Mouse (Mus musculus): ENCODE measurements at regions not wholly inside any gene's neighbourhood (a gene's known extent, or its start where the extent isn't known, plus 50 kb on each side); places are given as distances from the start of the nearest gene placed in this dataset.

- Histone ChIP-seq H3K4me1 (replicated peaks) (no peaks in the 10 kb centered on the region), H3K9me3 (replicated peaks) (no peaks in the 10 kb centered on the region), H3K4me2 (no peak overlapping the region), H3K27me3 (no peaks in the 10 kb centered on the region), H3K4me3 (replicated peaks) (no peak overlapping the region), H3K36me3 (no peaks in the 10 kb centered on the region), H3K9ac (no peak overlapping the region), H3K27ac (no peak overlapping the region)
- no peak for DNase-seq
- no peak for ATAC-seq (ENCODE audit: low read depth)
- WGBS (ENCODE audit: insufficient replicate concordance), result 69% methylated on average over 8 of the region's 8 CpGs
These were observed 545.5 kb downstream of the Lmo4 start for GRCm38 (mm10) chr3:143659421-143659978.

DNA sequence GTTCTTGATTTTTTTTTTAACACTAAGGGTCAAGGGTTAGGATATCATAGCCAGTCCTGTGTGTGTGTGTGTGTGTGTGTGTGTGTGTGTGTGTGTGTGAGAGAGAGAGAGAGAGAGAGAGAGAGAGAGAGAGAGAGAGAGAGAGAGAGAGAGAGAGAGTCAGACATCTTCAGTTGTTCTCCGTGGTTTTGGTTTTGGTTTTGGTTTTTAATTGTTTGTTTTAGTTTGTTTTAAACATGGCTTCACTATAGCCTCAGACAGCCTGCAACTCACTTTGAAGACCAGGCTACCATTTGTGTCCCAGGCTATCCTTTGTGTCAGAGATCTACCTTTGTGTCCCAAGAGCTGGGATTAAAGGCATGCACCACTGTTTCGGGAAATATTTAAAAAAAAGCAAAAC is 557.8 kb downstream of the Lmo4 start:
- no peak for DNase-seq
- Histone ChIP-seq H3K9ac (no peak overlapping the region), H3K4me2 (no peak overlapping the region), H3K9me3 (replicated peaks) (no peaks in the 10 kb centered on the region), H3K4me3 (replicated peaks) (no peak overlapping the region), H3K36me3 (no peaks in the 10 kb centered on the region), H3K27ac (no peak overlapping the region), H3K4me1 (replicated peaks) (no peaks in the 10 kb centered on the region), H3K27me3 (no peaks in the 10 kb centered on the region)
- WGBS (ENCODE audit: insufficient replicate concordance), result 62% methylated on average over 2 of the region's 2 CpGs
- no peak for ATAC-seq (ENCODE audit: low read depth)

DNA sequence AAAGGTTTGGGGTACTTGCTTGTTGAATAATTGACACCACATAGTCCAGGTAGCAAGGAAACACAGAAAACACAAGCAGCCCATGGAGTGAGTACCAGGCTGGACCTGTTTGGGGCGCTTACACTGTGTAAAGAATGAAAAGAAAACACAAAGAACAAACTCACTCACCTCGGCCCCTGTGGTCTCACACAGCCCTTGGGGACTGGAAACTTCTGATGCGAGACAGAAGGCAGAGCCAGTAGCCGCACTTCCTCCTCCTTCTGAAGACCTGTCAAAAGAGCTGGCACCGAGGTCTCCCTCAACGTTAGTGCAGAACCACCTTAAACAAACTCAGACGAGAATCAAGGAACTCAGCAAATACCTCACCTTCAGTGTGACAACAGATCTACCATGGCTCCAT is 558.2 kb downstream of the Lmo4 start:
- Histone ChIP-seq H3K4me1 (replicated peaks) (no peaks in the 10 kb centered on the region), H3K4me2 (no peak overlapping the region), H3K9me3 (replicated peaks) (no peaks in the 10 kb centered on the region), H3K4me3 (replicated peaks) (no peak overlapping the region), H3K27me3 (no peaks in the 10 kb centered on the region), H3K27ac (no peak overlapping the region), H3K9ac (no peak overlapping the region), H3K36me3 (no peaks in the 10 kb centered on the region)
- DNase-seq, result no peak
- 21% methylated on average over 7 of the region's 7 CpGs for WGBS (ENCODE audit: insufficient replicate concordance)
- ATAC-seq (ENCODE audit: low read depth), result no peak

DNA sequence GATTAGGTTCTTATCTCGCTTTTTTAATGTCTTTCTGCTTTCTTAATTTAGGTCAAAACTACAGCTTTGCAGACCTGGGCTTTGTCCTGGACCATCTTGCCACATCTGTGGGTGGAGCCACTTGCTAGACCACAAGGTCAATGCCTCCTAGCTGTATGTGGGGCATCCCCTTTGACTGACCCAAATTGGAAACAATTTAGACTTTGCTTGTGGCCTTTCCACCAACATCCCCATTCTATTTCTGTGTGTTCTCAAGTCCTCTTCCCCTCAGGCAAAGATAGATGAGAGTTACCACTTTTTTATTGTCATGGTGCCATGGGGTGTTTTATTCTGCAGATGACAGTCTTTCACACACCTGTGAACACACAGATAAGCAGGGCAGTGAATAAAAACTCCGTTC is 572.0 kb downstream of the Lmo4 start:
- Histone ChIP-seq H3K9ac (no peak overlapping the region), H3K4me2 (no peak overlapping the region), H3K4me3 (replicated peaks) (no peak overlapping the region), H3K9me3 (replicated peaks) (no peaks in the 10 kb centered on the region), H3K4me1 (replicated peaks) (no peaks in the 10 kb centered on the region), H3K27me3 (no peaks in the 10 kb centered on the region), H3K36me3 (no peaks in the 10 kb centered on the region), H3K27ac (no peak overlapping the region)
- DNase-seq (no peak), ATAC-seq (ENCODE audit: low read depth) (no peak)
- 53% methylated on average over 2 of the region's 2 CpGs for WGBS (ENCODE audit: insufficient replicate concordance)

- Histone ChIP-seq H3K36me3 (no peaks in the 10 kb centered on the region), H3K4me1 (replicated peaks) (no peaks in the 10 kb centered on the region), H3K27ac (no peak overlapping the region), H3K27me3 (no peaks in the 10 kb centered on the region), H3K9me3 (replicated peaks) (no peaks in the 10 kb centered on the region), H3K4me3 (replicated peaks) (no peak overlapping the region), H3K4me2 (no peak overlapping the region), H3K9ac (no peak overlapping the region)
- no peak for ATAC-seq (ENCODE audit: low read depth)
- no peak for DNase-seq
- WGBS (ENCODE audit: insufficient replicate concordance), result 44% methylated on average over 10 of the region's 10 CpGs
These were observed 573.8 kb downstream of the Lmo4 start for GRCm38 (mm10) chr3:143631183-143631582.

GRCm38 (mm10) chr3:143624906-143625305 is 580.1 kb downstream of the Lmo4 start:
- Histone ChIP-seq H3K27me3 (no peaks in the 10 kb centered on the region), H3K4me1 (replicated peaks) (no peaks in the 10 kb centered on the region), H3K9ac (no peak overlapping the region), H3K27ac (no peak overlapping the region), H3K9me3 (replicated peaks) (no peaks in the 10 kb centered on the region), H3K4me3 (replicated peaks) (no peak overlapping the region), H3K4me2 (no peak overlapping the region), H3K36me3 (no peaks in the 10 kb centered on the region)
- WGBS (ENCODE audit: insufficient replicate concordance), result 49% methylated on average over 3 of the region's 3 CpGs
- no peak for DNase-seq
- no peak for ATAC-seq (ENCODE audit: low read depth)

GRCm38 (mm10) chr3:143622275-143622674 is 582.7 kb downstream of the Lmo4 start:
- H3K9me3 ChIP-seq (replicated peaks), result no peaks in the 10 kb centered on the region
- no peak overlapping the region for H3K4me2 ChIP-seq
- no peak overlapping the region for H3K9ac ChIP-seq
- 39% methylated on average over 3 of the region's 3 CpGs for WGBS (ENCODE audit: insufficient replicate concordance)
- DNase-seq, result no peak
- H3K27me3 ChIP-seq, result no peaks in the 10 kb centered on the region
- no peaks in the 10 kb centered on the region for H3K36me3 ChIP-seq
- H3K4me3 ChIP-seq (replicated peaks), result no peak overlapping the region
- no peak for ATAC-seq (ENCODE audit: low read depth)
- no peak overlapping the region for H3K27ac ChIP-seq
- H3K4me1 ChIP-seq (replicated peaks), result no peaks in the 10 kb centered on the region

GRCm38 (mm10) chr3:143619125-143619524 is 585.9 kb downstream of the Lmo4 start:
- no peaks in the 10 kb centered on the region for H3K4me1 ChIP-seq (replicated peaks)
- no peak overlapping the region for H3K27ac ChIP-seq
- no peak overlapping the region for H3K4me2 ChIP-seq
- no peak for DNase-seq
- no peak overlapping the region for H3K4me3 ChIP-seq (replicated peaks)
- no peaks in the 10 kb centered on the region for H3K27me3 ChIP-seq
- H3K36me3 ChIP-seq, result no peaks in the 10 kb centered on the region
- no peaks in the 10 kb centered on the region for H3K9me3 ChIP-seq (replicated peaks)
- no peak for ATAC-seq (ENCODE audit: low read depth)
- 39% methylated on average over 1 of the region's 1 CpGs for WGBS (ENCODE audit: insufficient replicate concordance)
- no peak overlapping the region for H3K9ac ChIP-seq

- no peak overlapping the region for H3K9ac ChIP-seq
- H3K4me1 ChIP-seq (replicated peaks), result no peaks in the 10 kb centered on the region
- H3K27me3 ChIP-seq, result no peaks in the 10 kb centered on the region
- ATAC-seq (ENCODE audit: low read depth) (no peak), DNase-seq (no peak)
- H3K9me3 ChIP-seq (replicated peaks), result no peaks in the 10 kb centered on the region
- H3K27ac ChIP-seq, result no peak overlapping the region
- 63% methylated on average over 5 of the region's 5 CpGs for WGBS (ENCODE audit: insufficient replicate concordance)
- H3K4me3 ChIP-seq (replicated peaks), result no peak overlapping the region
- no peaks in the 10 kb centered on the region for H3K36me3 ChIP-seq
- H3K4me2 ChIP-seq, result no peak overlapping the region
These were observed 590.1 kb downstream of the Lmo4 start for GRCm38 (mm10) chr3:143614895-143615294.

DNA sequence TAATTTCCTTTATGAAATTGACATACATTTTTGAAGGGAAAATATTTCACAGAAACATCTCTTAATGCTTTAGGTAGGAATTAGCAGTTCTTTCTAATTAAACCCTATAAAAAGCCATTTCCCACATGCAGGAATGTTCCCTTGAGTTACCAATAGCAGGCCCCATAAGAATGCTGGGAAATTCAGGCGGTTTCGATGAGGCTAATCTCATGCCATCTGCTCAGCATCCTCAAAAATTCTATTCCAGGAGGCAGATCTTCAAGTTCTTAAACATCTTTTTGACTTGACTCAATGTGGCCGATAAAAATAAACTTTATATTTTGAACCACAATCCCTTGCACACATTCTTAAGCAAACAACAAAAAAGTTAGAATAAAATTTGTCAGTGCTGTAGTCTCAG is 591.0 kb downstream of the Lmo4 start:
- Histone ChIP-seq H3K36me3 (no peaks in the 10 kb centered on the region), H3K4me1 (replicated peaks) (no peaks in the 10 kb centered on the region), H3K9ac (no peak overlapping the region), H3K4me3 (replicated peaks) (no peak overlapping the region), H3K4me2 (no peak overlapping the region), H3K27me3 (no peaks in the 10 kb centered on the region), H3K9me3 (replicated peaks) (no peaks in the 10 kb centered on the region), H3K27ac (no peak overlapping the region)
- WGBS (ENCODE audit: insufficient replicate concordance), result 68% methylated on average over 3 of the region's 3 CpGs
- DNase-seq (no peak), ATAC-seq (ENCODE audit: low read depth) (no peak)

DNA sequence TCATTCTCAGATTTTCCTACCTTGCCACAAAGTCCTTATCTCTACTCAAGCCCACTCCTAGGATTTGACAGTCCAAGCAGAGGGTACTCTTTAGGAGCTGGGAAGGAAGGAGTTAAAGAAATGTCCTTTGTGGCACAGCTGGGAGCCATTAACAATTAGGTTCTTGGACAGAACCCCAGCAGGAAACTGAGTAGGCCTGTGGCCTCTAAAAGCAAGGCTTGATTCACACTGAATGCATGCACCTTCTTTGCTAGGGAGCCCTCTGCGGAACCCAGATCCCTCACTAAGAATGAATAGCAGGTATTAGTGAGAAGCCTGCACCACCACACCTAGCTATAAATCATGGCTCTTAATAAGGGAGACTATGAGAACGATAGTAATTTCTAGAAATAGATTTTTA is 595.3 kb downstream of the Lmo4 start:
- Histone ChIP-seq H3K36me3 (no peaks in the 10 kb centered on the region), H3K4me2 (no peak overlapping the region), H3K27me3 (no peaks in the 10 kb centered on the region), H3K4me1 (replicated peaks) (no peaks in the 10 kb centered on the region), H3K9ac (no peak overlapping the region), H3K27ac (no peak overlapping the region), H3K9me3 (replicated peaks) (no peaks in the 10 kb centered on the region), H3K4me3 (replicated peaks) (no peak overlapping the region)
- no peak for ATAC-seq (ENCODE audit: low read depth)
- no peak for DNase-seq
- 53% methylated on average over 2 of the region's 2 CpGs for WGBS (ENCODE audit: insufficient replicate concordance)

DNA sequence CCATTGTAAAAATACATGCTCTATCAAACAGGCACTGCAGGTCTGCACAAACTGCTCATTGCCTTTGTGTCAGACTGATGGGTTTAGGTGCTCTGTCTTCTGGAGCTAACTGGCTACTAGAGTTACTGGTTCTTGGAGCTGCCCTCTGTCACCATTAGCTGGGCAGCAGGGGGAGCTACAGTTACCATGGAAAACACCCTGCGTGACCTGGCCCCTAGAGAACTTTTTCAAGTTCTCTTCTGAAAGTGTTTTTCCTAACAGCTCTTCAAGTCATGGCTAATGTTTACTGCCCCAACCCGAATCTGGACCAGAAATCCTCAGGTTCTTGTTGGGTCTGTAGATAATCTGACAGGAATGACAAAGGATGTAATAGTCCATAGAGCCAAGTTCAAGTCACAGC is 605.9 kb downstream of the Lmo4 start:
- 33% methylated on average over 2 of the region's 2 CpGs for WGBS (ENCODE audit: insufficient replicate concordance)
- Histone ChIP-seq H3K4me3 (replicated peaks) (no peak overlapping the region), H3K4me2 (no peak overlapping the region), H3K36me3 (no peaks in the 10 kb centered on the region), H3K27ac (no peak overlapping the region), H3K27me3 (no peaks in the 10 kb centered on the region), H3K9me3 (replicated peaks) (no peaks in the 10 kb centered on the region), H3K9ac (no peak overlapping the region), H3K4me1 (replicated peaks) (no peaks in the 10 kb centered on the region)
- DNase-seq, result no peak
- no peak for ATAC-seq (ENCODE audit: low read depth)
